Mouse (Mus musculus): Measurements from ENCODE around the gene Rasal2.

GRCm38 (mm10) chr1:157248112-157248511 is 164.3 kb downstream of the Rasal2 start:
- TF ChIP-seq POU5F1 (IDR thresholded peaks at IDR 0.05; ENCODE audit: borderline replicate concordance, low read length) (no peak), CTCF (conservative IDR thresholded peaks at IDR 0.05; ENCODE audit: low read length) (no peak)

Data from E14TG2a.4 (cell line).